9 mouse cellular contexts compared by ENCODE assay signal in genomic region chr2:103971838-103972237, GRCm38 (mm10). TPM values are rescaled to one million over a fixed set of nuclear protein-coding genes. Genes with fewer than 3 reads are reported as not detected.
DNase-seq lines count a peak whose midpoint lies in the region; ATAC-seq and TF ChIP-seq lines count a peak whose summit lies in the region.
"Had no signal": no experiment of that assay in that cellular context is flagged by ENCODE, and none has a peak within 500 bp of the region (broad histone marks: within the 10 kb centered on the region; RNA-seq: fewer than 3 reads in every experiment).

No protein-coding gene starts in this region.

- peak overlapping the region; percentile 96; the same call in 1 of the 2 replicates for H3K4me2 ChIP-seq in kidney, embryonic 14.5 days (replicated peaks; ENCODE audit: low read depth, low read length)
- 0 out of 2 replicates have a peak overlapping the region, but pooled peaks have one; percentile 5 for H3K4me2 ChIP-seq in forebrain, postnatal 0 days (ENCODE audit: low read depth)

- DNase-seq in kidney, adult 2 months: no peak
- DNase-seq in forebrain, postnatal 0 days: no peak
- peak; percentile 6 for DNase-seq in lung, postnatal 36 days
- no peak for DNase-seq in thymus, adult 18-20 months
- no peak for DNase-seq in retina, postnatal 1 day
- DNase-seq in adrenal gland, adult (ENCODE audit: inconsistent age in 2 of 2, low spot score in 1 of 2): no peak
- DNase-seq: kidney, adult 11 months had no signal

- no peak overlapping the region for H3K9ac ChIP-seq in kidney, embryonic 14.5 days (ENCODE audit: low read depth, low read length)
- H3K9ac ChIP-seq in forebrain, postnatal 0 days: no peak overlapping the region

- peaks cover 10% of the 10 kb centered on the region; the same call in 1 of the 2 replicates for H3K4me1 ChIP-seq in kidney, embryonic 14.5 days (ENCODE audit: control insufficient read depth, insufficient read depth, low read length)
- no peaks in the 10 kb centered on the region for H3K4me1 ChIP-seq in kidney, adult 2 months (ENCODE audit: control insufficient read depth, insufficient read depth, low read length)
- no peaks in the 10 kb centered on the region; the same call in 1 of the 2 replicates for H3K4me1 ChIP-seq in cortical plate, adult 2 months (ENCODE audit: control insufficient read depth, insufficient read depth, low read length)
- H3K4me1 ChIP-seq in forebrain, postnatal 0 days (ENCODE audit: insufficient read depth): 0 out of 2 replicates have a peak, but pooled peaks cover 6% of the 10 kb centered on the region

- no peak for TF ChIP-seq CTCF in kidney, adult 2 months (conservative IDR thresholded peaks at IDR 0.05; ENCODE audit: insufficient read depth, insufficient read length, low read depth, low read length)
- TF ChIP-seq CTCF in cortical plate, adult 2 months (IDR thresholded peaks at IDR 0.05; ENCODE audit: extremely low read depth, insufficient read depth, low read length): no peak
- no peak for TF ChIP-seq CTCF in forebrain, postnatal 0 days (IDR thresholded peaks at IDR 0.05; ENCODE audit: low read depth)

- no peak for ATAC-seq in kidney, embryonic 14.5 days (ENCODE audit: low FRiP score, low TSS enrichment)
- no peak for ATAC-seq in forebrain, postnatal 0 days

- H3K27me3 ChIP-seq in kidney, embryonic 14.5 days (ENCODE audit: control insufficient read depth, insufficient read depth, low read length): peaks cover 26% of the 10 kb centered on the region
- peaks cover 3% of the 10 kb centered on the region for H3K27me3 ChIP-seq in kidney, adult 2 months (replicated peaks; ENCODE audit: control insufficient read depth, insufficient read depth, low read length)
- peaks cover 5% of the 10 kb centered on the region; the same call in 1 of the 2 replicates for H3K27me3 ChIP-seq in forebrain, postnatal 0 days (ENCODE audit: insufficient read depth, low read length)

- H3K9me3 ChIP-seq in kidney, embryonic 14.5 days (ENCODE audit: control insufficient read depth, low read length): no peaks in the 10 kb centered on the region
- no peaks in the 10 kb centered on the region for H3K9me3 ChIP-seq in forebrain, postnatal 0 days (ENCODE audit: low read length)

- H3K4me3 ChIP-seq in kidney, embryonic 14.5 days (ENCODE audit: low read length): peak overlapping the region; percentile 70; the same call in 1 of the 2 replicates
- no peak overlapping the region for H3K4me3 ChIP-seq in kidney, adult 2 months (ENCODE audit: insufficient read depth, low read depth, low read length)
- peak overlapping the region; percentile 53; the same call in 1 of the 2 replicates for H3K4me3 ChIP-seq in cortical plate, adult 2 months (ENCODE audit: insufficient read depth, low read length)
- no peak overlapping the region for H3K4me3 ChIP-seq in forebrain, postnatal 0 days (ENCODE audit: low read depth, low read length)

- WGBS in kidney, embryonic 14.5 days: 13% methylated on average over 3 of the region's 3 CpGs
- WGBS in kidney, adult 2 months: 48% methylated on average over 3 of the region's 3 CpGs
- WGBS in forebrain, postnatal 0 days: 18% methylated on average over 3 of the region's 3 CpGs

- no peaks in the 10 kb centered on the region for H3K36me3 ChIP-seq in kidney, embryonic 14.5 days (ENCODE audit: control insufficient read depth, insufficient read depth, low read length)
- no peaks in the 10 kb centered on the region for H3K36me3 ChIP-seq in kidney, adult 2 months (ENCODE audit: control insufficient read depth, insufficient read depth, low read length)
- H3K36me3 ChIP-seq in forebrain, postnatal 0 days (ENCODE audit: insufficient read depth): no peaks in the 10 kb centered on the region

- H3K27ac ChIP-seq in kidney, embryonic 14.5 days (ENCODE audit: low read depth, low read length): no peak overlapping the region
- H3K27ac ChIP-seq in kidney, adult 2 months (ENCODE audit: insufficient read depth, low read depth, low read length): no peak overlapping the region
- H3K27ac ChIP-seq in cortical plate, adult 2 months (ENCODE audit: insufficient read depth, low read length): no peak overlapping the region
- no peak overlapping the region for H3K27ac ChIP-seq in forebrain, postnatal 0 days (ENCODE audit: low read depth, low read length)

- TF ChIP-seq POLR2A in kidney, adult 2 months (IDR thresholded peaks at IDR 0.05; ENCODE audit: low read depth, low read length): no peak
- TF ChIP-seq POLR2A in cortical plate, adult 2 months (IDR thresholded peaks at IDR 0.05; ENCODE audit: extremely low read depth, insufficient read depth, low read length): no peak

RNA-seq across cellular contexts. Expression of gene Lmo2, which starts 14.1 kb away (rescaled TPM):
- 33.3 and 36.7 TPM in 2 replicates for polyA plus RNA-seq in kidney, embryonic 14.5 days (2014; fragmentation: Nextera tagmentation; extraction: Ambion mirVana)
- polyA plus RNA-seq in kidney, adult 2 months (2012; rRNA removed): 18.5 and 20.8 TPM in 2 replicates
- 22.7 and 29.2 TPM in 2 replicates for polyA plus RNA-seq in cortical plate, adult 2 months (2012; rRNA removed)
- total RNA-seq in forebrain, postnatal 0 days (2014; rRNA removed): 19.9 and 23.8 TPM in 2 replicates
- polyA plus RNA-seq in forebrain, postnatal 0 days (2015; fragmentation: Nextera tagmentation; extraction: Ambion mirVana): 26.9 and 27.8 TPM in 2 replicates

RNA-seq across cellular contexts. Expression of gene Fbxo3, which starts 55.7 kb away (rescaled TPM):
- 41.5 and 54.4 TPM in 2 replicates for polyA plus RNA-seq in kidney, embryonic 14.5 days (2014; fragmentation: Nextera tagmentation; extraction: Ambion mirVana)
- 22.3 and 25.0 TPM in 2 replicates for polyA plus RNA-seq in kidney, adult 2 months (2012; rRNA removed)
- polyA plus RNA-seq in cortical plate, adult 2 months (2012; rRNA removed): 55.0 and 55.4 TPM in 2 replicates
- total RNA-seq in forebrain, postnatal 0 days (2014; rRNA removed): 65.2 and 78.2 TPM in 2 replicates
- 41.6 and 54.9 TPM in 2 replicates for polyA plus RNA-seq in forebrain, postnatal 0 days (2015; fragmentation: Nextera tagmentation; extraction: Ambion mirVana)

RNA-seq across cellular contexts. Expression of gene 4931422A03Rik, which starts 56.3 kb away (rescaled TPM):
- polyA plus RNA-seq in kidney, embryonic 14.5 days (2014; fragmentation: Nextera tagmentation; extraction: Ambion mirVana): 1.8 and 3.7 TPM in 2 replicates
- polyA plus RNA-seq in kidney, adult 2 months (2012; rRNA removed): not detected in 2 replicates
- not detected in 2 replicates for polyA plus RNA-seq in cortical plate, adult 2 months (2012; rRNA removed)
- total RNA-seq in forebrain, postnatal 0 days (2014; rRNA removed): not detected in 2 replicates
- polyA plus RNA-seq in forebrain, postnatal 0 days (2015; fragmentation: Nextera tagmentation; extraction: Ambion mirVana): 0.84 and 0.94 TPM in 2 replicates

Comparison
In these comparisons a context has a peak if more than half of its experiments do, and no peak if none do; other contexts are left out.
1. H3K4me3 ChIP-seq: peak in kidney, embryonic 14.5 days (single experiment) and cortical plate, adult 2 months (single experiment); none in kidney, adult 2 months (single experiment) and forebrain, postnatal 0 days (single experiment).